Mouse (Mus musculus): ENCODE results near the gene Olfr1271. TPM values are rescaled to one million over a fixed set of nuclear protein-coding genes. Genes with fewer than 3 reads are reported as not detected.
"Not testable (repeated sequence)": the region's sequence is repeated elsewhere in the genome, so short reads cannot be mapped to it uniquely, and the experiment has no call there.

Gene Olfr1271
- not detected in 2 replicates for polyA plus RNA-seq (2015; fragmentation: Nextera tagmentation; extraction: Ambion mirVana)

GRCm38 (mm10) chr2:90270932-90271331, at the start of gene Olfr1271:
TSS of gene Olfr1271 (minus strand) at chr2:90271032.
- no peak for ATAC-seq
- WGBS, result 96% methylated on average over 2 of the region's 2 CpGs
- H3K36me3 ChIP-seq, result no peaks in the 10 kb centered on the region
- H3K9ac ChIP-seq (replicated peaks), result no peak within 1 kb of the TSS
- H3K4me1 ChIP-seq (replicated peaks), result no peaks in the 10 kb centered on the region
- no peaks in the 10 kb centered on the region for H3K27me3 ChIP-seq
- H3K4me2 ChIP-seq (replicated peaks), result no peak within 1 kb of the TSS
- H3K9me3 ChIP-seq, result no peaks in the 10 kb centered on the region
- H3K4me3 ChIP-seq (replicated peaks), result no peak within 1 kb of the TSS
- no peak within 1 kb of the TSS for H3K27ac ChIP-seq

- Histone ChIP-seq H3K4me1 (replicated peaks) (no peaks in the 10 kb centered on the region), H3K9ac (replicated peaks) (no peak within 1 kb of the TSS), H3K4me3 (replicated peaks) (no peak within 1 kb of the TSS), H3K4me2 (replicated peaks) (no peak within 1 kb of the TSS), H3K36me3 (no peaks in the 10 kb centered on the region), H3K9me3 (no peaks in the 10 kb centered on the region), H3K27ac (no peak within 1 kb of the TSS), H3K27me3 (no peaks in the 10 kb centered on the region)
- no peak for ATAC-seq
- 76% methylated on average over 6 of the region's 6 CpGs for WGBS
These were observed 21.9 kb upstream of the Olfr1271 start, which contains the start of gene Olfr1272 for GRCm38 (mm10) chr2:90292741-90293140. TSS of gene Olfr1272 (minus strand) at chr2:90292841.

- Histone ChIP-seq H3K4me1 (replicated peaks) (no peaks in the 10 kb centered on the region), H3K27me3 (no peaks in the 10 kb centered on the region), H3K36me3 (no peaks in the 10 kb centered on the region), H3K9ac (replicated peaks) (no peak within 1 kb of the TSS), H3K4me3 (replicated peaks) (no peak within 1 kb of the TSS), H3K9me3 (no peaks in the 10 kb centered on the region), H3K27ac (no peak within 1 kb of the TSS), H3K4me2 (replicated peaks) (no peak within 1 kb of the TSS)
- WGBS, result 95% methylated on average over 4 of the region's 4 CpGs
- ATAC-seq, result no peak
These were observed 13.3 kb downstream of the Olfr1271 start, which contains the start of gene Olfr142 for GRCm38 (mm10) chr2:90257492-90257891. TSS of gene Olfr142 (minus strand) at chr2:90257592.

GRCm38 (mm10) chr2:90224393-90224792, 46.4 kb downstream of the Olfr1271 start, which contains the start of gene Olfr1506:
TSS of gene Olfr1506 (minus strand) at chr2:90224493.
- not testable (repeated sequence) for ATAC-seq; H3K4me2 ChIP-seq (replicated peaks)
- WGBS, result no CpG with 5 or more reads among the region's 6 CpGs

More at GRCm38 (mm10) chr2:90224393-90224792, 46.4 kb downstream of the Olfr1271 start, which contains the start of gene Olfr1506:
- not testable (repeated sequence) for H3K9me3 ChIP-seq; H3K36me3 ChIP-seq; H3K4me3 ChIP-seq (replicated peaks); H3K27me3 ChIP-seq; H3K4me1 ChIP-seq (replicated peaks); H3K9ac ChIP-seq (replicated peaks); H3K27ac ChIP-seq

Other genes starting within 250 kb of the Olfr1271 start
- gene Olfr1264, start 245.5 kb downstream of the Olfr1271 start, polyA plus RNA-seq (2015; fragmentation: Nextera tagmentation; extraction: Ambion mirVana), result not detected in 2 replicates
- not detected in 2 replicates for gene Olfr1265, start 235.7 kb downstream of the Olfr1271 start, polyA plus RNA-seq (2015; fragmentation: Nextera tagmentation; extraction: Ambion mirVana)
- gene Olfr140, start 207.4 kb downstream of the Olfr1271 start, polyA plus RNA-seq (2015; fragmentation: Nextera tagmentation; extraction: Ambion mirVana), result not detected in 2 replicates
- not detected in 2 replicates for gene Olfr1269, start 149.6 kb downstream of the Olfr1271 start, polyA plus RNA-seq (2015; fragmentation: Nextera tagmentation; extraction: Ambion mirVana)
- gene Olfr32, start 128.7 kb downstream of the Olfr1271 start, polyA plus RNA-seq (2015; fragmentation: Nextera tagmentation; extraction: Ambion mirVana), result not detected in 2 replicates
- gene Olfr1270, start 117.9 kb downstream of the Olfr1271 start, polyA plus RNA-seq (2015; fragmentation: Nextera tagmentation; extraction: Ambion mirVana), result not detected in 2 replicates
- gene Olfr1506, start 46.5 kb downstream of the Olfr1271 start, polyA plus RNA-seq (2015; fragmentation: Nextera tagmentation; extraction: Ambion mirVana), result not detected in 2 replicates
- gene Olfr142, start 13.4 kb downstream of the Olfr1271 start, polyA plus RNA-seq (2015; fragmentation: Nextera tagmentation; extraction: Ambion mirVana), result not detected in 2 replicates
- gene Olfr1272, start 21.8 kb upstream of the Olfr1271 start, polyA plus RNA-seq (2015; fragmentation: Nextera tagmentation; extraction: Ambion mirVana), result not detected in 2 replicates
- 0.07 TPM in 1 of 2 replicates, not detected in the other for gene Gm13769, start 51.2 kb upstream of the Olfr1271 start, polyA plus RNA-seq (2015; fragmentation: Nextera tagmentation; extraction: Ambion mirVana)
- not detected in 2 replicates for gene Olfr1274-ps, start 127.7 kb upstream of the Olfr1271 start, polyA plus RNA-seq (2015; fragmentation: Nextera tagmentation; extraction: Ambion mirVana)